Mouse (Mus musculus) thymus, adult 2 months (tissue): ENCODE results near the gene Cyp2r1.

Experiments
- CTCF ChIP-seq: fragments of 200-500 bp; IDR thresholded peaks from 2 replicates; pipeline ENCODE4 v1.5.1; 2012; ENCODE audit warnings: mild to moderate bottlenecking, control low read depth, low read length, moderate library complexity, borderline replicate concordance; ENCODE audit not compliant: control insufficient read depth, poor library complexity, insufficient read depth; ENCODE audit errors: extremely low read depth
- POLR2A ChIP-seq: fragments of 200-500 bp; IDR thresholded peaks from 2 replicates; pipeline ENCODE4 v1.6.1; 2012; ENCODE audit warnings: mild to moderate bottlenecking, low read length, control low read depth, moderate library complexity; ENCODE audit not compliant: control insufficient read depth, poor library complexity, insufficient read depth; ENCODE audit errors: extremely low read depth

- TF ChIP-seq POLR2A: no peak
- no peak for TF ChIP-seq CTCF
These were observed 14.9 kb upstream of the Cyp2r1 start for GRCm38 (mm10) chr7:114577665-114578064.
